Mouse (Mus musculus) myocyte (in vitro differentiated cells): ENCODE results near the gene Prdm8. TPM values are rescaled to one million over a fixed set of nuclear protein-coding genes. Genes with fewer than 3 reads are reported as not detected.

ENCODE experiments used
- H3K27me3 ChIP-seq: one replicate; pipeline ENCODE4 v1.6.1; 2011; ENCODE audit not compliant: control insufficient read depth, insufficient read depth, insufficient read length
- H3K36me3 ChIP-seq: one replicate; pipeline ENCODE4 v1.6.1; 2011; ENCODE audit not compliant: control insufficient read depth, insufficient read depth
- H3K4me2 ChIP-seq: one replicate; pipeline ENCODE4 v1.6.1; 2011; ENCODE audit warnings: low read depth, control low read depth
- H3K4me3 ChIP-seq: one replicate; pipeline ENCODE4 v1.5.1; 2011; ENCODE audit warnings: mild to moderate bottlenecking, control low read depth, moderate library complexity
- H3K79me2 ChIP-seq: one replicate; pipeline ENCODE4 v1.6.1; 2011; ENCODE audit not compliant: control insufficient read depth, insufficient read depth
- H3ac ChIP-seq: one replicate; pipeline ENCODE4 v1.6.1; 2011; ENCODE audit not compliant: control insufficient read depth, insufficient read length
- CEBPB ChIP-seq: IDR thresholded peaks from 2 replicates; pipeline ENCODE4 v1.6.1; 2011; ENCODE audit warnings: mild to moderate bottlenecking, moderate library complexity; ENCODE audit not compliant: poor library complexity, insufficient read depth, severe bottlenecking
- E2F4 ChIP-seq: IDR thresholded peaks from one replicate; pipeline ENCODE4 v1.6.1; 2011; ENCODE audit warnings: mild to moderate bottlenecking, control low read depth, moderate library complexity; ENCODE audit not compliant: insufficient read depth
- MAX ChIP-seq: IDR thresholded peaks from one replicate; pipeline ENCODE4 v1.6.1; 2011; ENCODE audit warnings: low read depth, mild to moderate bottlenecking, control low read depth
- MYOD1 ChIP-seq, 3 experiments: IDR thresholded peaks; one replicate each; pipeline ENCODE4 v1.6.1; 2011; ENCODE audit warnings: control low read depth in 2 of 3, low read depth in 2 of 3, mild to moderate bottlenecking in 2 of 3, moderate library complexity in 1 of 3; ENCODE audit not compliant: insufficient read length in 2 of 3, control insufficient read depth in 1 of 3
- MYOG ChIP-seq, 3 experiments: IDR thresholded peaks; one replicate each; pipeline ENCODE4 v1.6.1; 2011; ENCODE audit warnings: control low read depth in 2 of 3, low read depth in 2 of 3, mild to moderate bottlenecking in 2 of 3; ENCODE audit not compliant: insufficient read length in 2 of 3, control insufficient read depth in 1 of 3, insufficient read depth in 1 of 3
- POLR2A ChIP-seq: IDR thresholded peaks from one replicate; pipeline ENCODE4 v1.6.1; 2011; ENCODE audit warnings: low read depth, mild to moderate bottlenecking, control low read depth, moderate library complexity; ENCODE audit not compliant: insufficient read length
- POLR2AphosphoS2 ChIP-seq: IDR thresholded peaks from one replicate; pipeline ENCODE4 v1.6.1; 2011; ENCODE audit warnings: low read depth, control low read depth; ENCODE audit not compliant: insufficient read length
- REST ChIP-seq: IDR thresholded peaks from one replicate; pipeline ENCODE4 v1.6.1; 2011; ENCODE audit warnings: mild to moderate bottlenecking, control low read depth, moderate library complexity; ENCODE audit not compliant: insufficient read depth, insufficient read length
- SRF ChIP-seq: IDR thresholded peaks from one replicate; pipeline ENCODE4 v1.6.1; 2011; ENCODE audit warnings: low read depth; ENCODE audit not compliant: control insufficient read depth, insufficient read length
- TCF12 ChIP-seq: IDR thresholded peaks from one replicate; pipeline ENCODE4 v1.6.1; 2011; ENCODE audit warnings: mild to moderate bottlenecking, control low read depth; ENCODE audit not compliant: poor library complexity, insufficient read depth, severe bottlenecking
- TCF3 ChIP-seq: IDR thresholded peaks from one replicate; pipeline ENCODE4 v1.6.1; 2011; ENCODE audit warnings: low read depth, control low read depth; ENCODE audit not compliant: insufficient read length
- USF1 ChIP-seq: IDR thresholded peaks from one replicate; pipeline ENCODE4 v1.6.1; 2011; ENCODE audit warnings: low read depth, mild to moderate bottlenecking, control low read depth, moderate library complexity
- polyA plus RNA-seq: library from polyadenylated mRNA; unstranded; fragments of >200 nt; fragmentation: generic; extraction: Trizol; gene quantifications from one replicate; pipeline ENCODE4 v1.2.1, GENCODE M21; 2012; ENCODE audit warnings: missing spikeins

The Prdm8 gene
- polyA plus RNA-seq, 1 experiment = 1.5 TPM

GRCm38 (mm10) chr5:98184971-98185805 lies 18.2 kb downstream of the Prdm8 start:
- no peaks in the 10 kb centered on the region for H3K36me3 ChIP-seq
- no peak for TF ChIP-seq USF1
- no peak for TF ChIP-seq REST
- TF ChIP-seq MAX = no peak
- TF ChIP-seq POLR2A = peak; percentile 46
- TF ChIP-seq MYOG (IDR thresholded peaks at IDR 0.05; ENCODE audit: control insufficient read depth in 1 of 3, insufficient read depth in 1 of 3, insufficient read length in 2 of 3, low read depth in 2 of 3) = peak in 1 of 3 experiments; percentile 34
- no peak for TF ChIP-seq CEBPB
- no peaks in the 10 kb centered on the region for H3K79me2 ChIP-seq
- no peaks in the 10 kb centered on the region for H3K27me3 ChIP-seq
- peak overlapping the region; percentile 55 for H3K4me2 ChIP-seq
- peak overlapping the region; percentile 32 for H3ac ChIP-seq
- peak overlapping the region; percentile 19 for H3K4me3 ChIP-seq

- TF ChIP-seq SRF (no peak), MAX (no peak), MYOD1 (IDR thresholded peaks at IDR 0.05; ENCODE audit: control insufficient read depth in 1 of 3, insufficient read length in 2 of 3, low read depth in 2 of 3) (peak in 2 of 3 experiments; percentile 77 to 81), CEBPB (no peak), POLR2AphosphoS2 (no peak), MYOG (IDR thresholded peaks at IDR 0.05; ENCODE audit: control insufficient read depth in 1 of 3, insufficient read depth in 1 of 3, insufficient read length in 2 of 3, low read depth in 2 of 3) (peak in 2 of 3 experiments; percentile 83 to 87), USF1 (no peak), TCF3 (peak; percentile 6)
Measured at GRCm38 (mm10) chr5:98185806-98186751, 19.1 kb downstream of the Prdm8 start.

GRCm38 (mm10) chr5:98189181-98190180 lies 22.5 kb downstream of the Prdm8 start:
- peak overlapping the region; percentile 18 for H3K4me2 ChIP-seq
- no peaks in the 10 kb centered on the region for H3K27me3 ChIP-seq
- H3K4me3 ChIP-seq = no peak overlapping the region
- TF ChIP-seq TCF3 (no peak), TCF12 (no peak), MYOD1 (IDR thresholded peaks at IDR 0.05; ENCODE audit: control insufficient read depth in 1 of 3, insufficient read length in 2 of 3, low read depth in 2 of 3) (no peak)
- no peaks in the 10 kb centered on the region for H3K36me3 ChIP-seq
- H3ac ChIP-seq = no peak overlapping the region
- H3K79me2 ChIP-seq = no peaks in the 10 kb centered on the region

More at GRCm38 (mm10) chr5:98185806-98186751, 19.1 kb downstream of the Prdm8 start:
- no peaks in the 10 kb centered on the region for H3K36me3 ChIP-seq
- H3ac ChIP-seq = peak overlapping the region; percentile 32
- H3K4me3 ChIP-seq = peak overlapping the region; percentile 19
- no peaks in the 10 kb centered on the region for H3K27me3 ChIP-seq
- no peaks in the 10 kb centered on the region for H3K79me2 ChIP-seq
- peak overlapping the region; percentile 55 for H3K4me2 ChIP-seq

- Histone ChIP-seq H3K4me3 (no peak overlapping the region), H3K4me2 (no peak overlapping the region), H3K79me2 (no peaks in the 10 kb centered on the region), H3ac (no peak overlapping the region), H3K36me3 (no peaks in the 10 kb centered on the region), H3K27me3 (no peaks in the 10 kb centered on the region)
- no peak for TF ChIP-seq TCF12
- TF ChIP-seq MYOG (IDR thresholded peaks at IDR 0.05; ENCODE audit: control insufficient read depth in 1 of 3, insufficient read depth in 1 of 3, insufficient read length in 2 of 3, low read depth in 2 of 3) = no peak
- TF ChIP-seq USF1 = no peak
- no peak for TF ChIP-seq E2F4
- no peak for TF ChIP-seq REST
Measured at GRCm38 (mm10) chr5:98192295-98192983, 25.4 kb downstream of the Prdm8 start.
